In the genomic region with DNA sequence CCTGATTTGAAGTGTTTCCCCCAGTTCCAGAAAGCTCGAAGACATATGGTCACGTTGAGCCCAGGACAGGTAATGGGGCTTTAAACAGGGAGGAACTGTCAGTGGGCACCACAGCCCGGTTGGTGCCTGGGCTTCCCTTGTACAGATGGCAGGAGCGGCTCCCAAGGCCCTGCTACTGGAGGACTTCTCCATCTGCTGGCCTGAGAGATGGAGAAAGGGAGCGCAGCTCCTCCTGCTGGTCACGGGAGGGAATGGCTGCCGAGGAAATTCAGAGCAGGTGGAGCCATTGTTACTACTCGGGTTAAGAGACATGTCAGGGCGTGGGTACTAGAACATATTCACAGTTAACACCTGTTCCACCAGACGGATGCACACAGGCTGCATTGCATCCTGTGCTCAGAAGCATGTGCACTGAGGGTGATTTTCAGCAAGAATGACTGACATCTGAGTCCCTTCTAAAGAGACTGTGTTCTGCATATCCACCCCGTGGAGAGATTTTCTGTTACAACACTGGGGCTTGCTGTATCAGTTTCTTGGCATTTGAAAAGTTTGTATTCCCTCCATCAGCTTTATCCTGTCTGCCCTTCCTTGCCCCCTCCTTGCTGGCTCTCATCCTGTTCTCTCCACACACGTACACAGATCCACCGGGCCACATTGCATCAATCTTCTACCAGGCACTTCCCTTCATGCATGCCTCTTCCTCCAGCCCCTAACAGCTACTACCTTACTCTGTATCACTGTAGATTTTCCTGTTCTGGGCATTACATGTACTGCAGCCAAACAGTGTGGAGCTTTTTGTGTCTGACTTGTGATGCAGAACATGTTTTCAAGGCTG, we compare ENCODE assay signal across 8 mouse cellular contexts. TPM values are rescaled to one million over a fixed set of nuclear protein-coding genes. Genes with fewer than 3 reads are reported as not detected.
DNase-seq lines count a peak whose midpoint lies in the region; ATAC-seq and TF ChIP-seq lines count a peak whose summit lies in the region.

No protein-coding gene starts in this region.

- TF ChIP-seq CTCF in gastrocnemius, adult 2 months (IDR thresholded peaks at IDR 0.05): no peak; the same call in none of the 2 replicates

- H3K4me3 ChIP-seq in gastrocnemius, adult 2 months: no peak overlapping the region

- peak; percentile 54 for DNase-seq in WW6 (ENCODE audit: low read depth, low spot score)
- peak; percentile 89 to 93 for DNase-seq in cerebellum, postnatal 36 days
- DNase-seq in gastrocnemius, adult 2 months: peak; percentile 82
- DNase-seq in left cerebral cortex, adult 9 months (ENCODE audit: low spot score in 2 of 2): peak; percentile 49 to 89
- peak; percentile 77 for DNase-seq in right cerebral cortex, postnatal 25 days
- peak; percentile 75 to 85 for DNase-seq in urinary bladder, postnatal 36 days (ENCODE audit: low spot score in 2 of 2)

- no peak overlapping the region for H3K27ac ChIP-seq in gastrocnemius, adult 2 months

- intact Hi-C loops in gastrocnemius, adult 2 months (cut with DNase I): loop anchor here (1.0 to 10.0 kb wide), 4 partner anchors 45 to 273 kb away; a partner anchor contains a TSS

- ATAC-seq in inflammation-experienced regulatory T-cells, adult 6 months: peak; percentile 80
- ATAC-seq in megakaryocyte-erythroid progenitor cell, adult 5-6 weeks (replicated peaks; ENCODE audit: low FRiP score, low TSS enrichment, poor library complexity, severe bottlenecking): peak; percentile 94

RNA-seq across cellular contexts. Expression of a gene that starts 47.3 kb away (rescaled TPM):
- total RNA-seq in gastrocnemius, adult 2 months (2021): 1 to 10 TPM; 3.1 to 3.3 TPM
- 10 to 100 TPM; 20.7 to 25.2 (median 21.8) TPM for polyA plus RNA-seq in inflammation-experienced regulatory T-cells, adult 6 months (2017; shearing (Covaris generic))
- 7.2 and 8.0 TPM in 2 replicates for total RNA-seq in megakaryocyte-erythroid progenitor cell, adult 5-6 weeks (2014; fragmentation: Nextera tagmentation)
- 5.9 and 6.1 TPM in 2 replicates for total RNA-seq in megakaryocyte-erythroid progenitor cell, adult 5-6 weeks (2017)

RNA-seq across cellular contexts. Expression of a gene that starts 48.3 kb away (rescaled TPM):
- total RNA-seq in gastrocnemius, adult 2 months (2021): 10 to 100 TPM; 53.7 to 70.8 TPM
- polyA plus RNA-seq in inflammation-experienced regulatory T-cells, adult 6 months (2017; shearing (Covaris generic)): 1 to 10 TPM; 1.4 to 4.9 (median 1.9) TPM
- total RNA-seq in megakaryocyte-erythroid progenitor cell, adult 5-6 weeks (2014; fragmentation: Nextera tagmentation): 2.1 and 5.3 TPM in 2 replicates
- total RNA-seq in megakaryocyte-erythroid progenitor cell, adult 5-6 weeks (2017): 1.2 and 5.1 TPM in 2 replicates

RNA-seq across cellular contexts. Expression of a gene that starts 53.9 kb away (rescaled TPM):
- total RNA-seq in gastrocnemius, adult 2 months (2021): 1 to 10 TPM; 2.9 to 4.4 TPM
- polyA plus RNA-seq in inflammation-experienced regulatory T-cells, adult 6 months (2017; shearing (Covaris generic)): 10 to 100 TPM; 36.0 to 48.6 (median 36.6) TPM
- 8.3 and 9.3 TPM in 2 replicates for total RNA-seq in megakaryocyte-erythroid progenitor cell, adult 5-6 weeks (2014; fragmentation: Nextera tagmentation)
- total RNA-seq in megakaryocyte-erythroid progenitor cell, adult 5-6 weeks (2017): 8.4 and 13.8 TPM in 2 replicates

Comparison
In these comparisons a context has a peak if more than half of its experiments do, and no peak if none do; other contexts are left out.
1. RNA of a gene that starts 48.3 kb away (total RNA-seq): 53.7 to 70.8 TPM in gastrocnemius, adult 2 months; 1.2 to 5.3 TPM in megakaryocyte-erythroid progenitor cell, adult 5-6 weeks; every median in the first group is over 4 times any median in the second.
2. Peak in every context shown above with its lines, with median percentiles within 50 percentile points of each other: DNase-seq.